Mouse (Mus musculus): ENCODE results near the gene Kcnb1. TPM values are rescaled to one million over a fixed set of nuclear protein-coding genes. Genes with fewer than 3 reads are reported as not detected.

The Kcnb1 gene
- polyA plus RNA-seq, 1 experiment from 2014 or later = 1.6 TPM

DNA sequence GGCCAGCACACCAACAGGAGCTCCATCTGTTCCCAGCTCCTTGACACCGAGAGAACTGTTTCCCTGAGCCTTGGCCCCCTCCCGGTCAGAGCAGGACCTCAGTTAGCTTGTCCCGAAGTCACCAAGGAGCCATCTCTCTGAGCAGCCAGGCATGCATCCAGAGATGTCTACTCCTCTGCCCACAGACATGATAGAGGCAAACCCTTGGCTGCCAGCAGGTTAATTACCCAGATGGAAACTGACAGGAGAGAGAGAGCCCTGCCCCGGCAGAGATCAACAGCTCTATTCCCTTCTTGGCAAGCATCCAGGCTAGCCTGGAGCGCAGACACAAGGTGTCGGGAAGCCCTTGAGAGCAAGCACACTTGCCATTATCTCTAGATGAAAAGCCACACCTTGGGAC lies 119.6 kb downstream of the Kcnb1 start:
- peaks cover 6% of the 10 kb centered on the region for H3K4me1 ChIP-seq
- H3K9me3 ChIP-seq (replicated peaks) = no peaks in the 10 kb centered on the region
- H3K9ac ChIP-seq = no peak overlapping the region
- 74% methylated on average over 6 of the region's 6 CpGs for WGBS
- ATAC-seq (ENCODE audit: low FRiP score) = no peak
- no peak overlapping the region for H3K27ac ChIP-seq
- H3K27me3 ChIP-seq = no peaks in the 10 kb centered on the region
- H3K4me2 ChIP-seq (replicated peaks) = no peak overlapping the region
- H3K36me3 ChIP-seq = peaks cover 23% of the 10 kb centered on the region
- no peak overlapping the region for H3K4me3 ChIP-seq

DNA sequence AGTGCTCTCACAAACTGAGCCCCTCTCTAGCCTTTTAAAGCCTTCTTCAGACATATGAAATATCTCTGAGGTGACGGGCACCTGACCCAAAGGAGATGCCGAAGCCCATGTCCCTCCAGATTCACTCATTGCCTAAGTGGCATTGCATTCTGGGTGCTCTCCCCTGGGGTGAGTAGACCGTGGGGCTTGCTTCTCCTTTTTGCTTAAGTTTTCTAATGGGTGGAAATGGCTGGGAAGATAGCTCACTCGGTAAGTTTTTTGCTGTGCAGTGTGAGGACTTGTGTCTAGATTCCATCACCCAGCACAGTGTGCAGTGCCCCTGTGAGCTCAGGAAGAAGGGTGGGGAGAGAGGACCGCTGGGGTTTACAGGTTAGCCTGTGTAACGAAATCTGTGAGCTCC lies 122.4 kb downstream of the Kcnb1 start:
- Histone ChIP-seq H3K9ac (no peak overlapping the region), H3K9me3 (replicated peaks) (no peaks in the 10 kb centered on the region), H3K36me3 (peaks cover 30% of the 10 kb centered on the region), H3K27me3 (no peaks in the 10 kb centered on the region), H3K4me2 (replicated peaks) (no peak overlapping the region), H3K4me3 (no peak overlapping the region), H3K27ac (no peak overlapping the region), H3K4me1 (peaks cover 15% of the 10 kb centered on the region)
- no peak for ATAC-seq (ENCODE audit: low FRiP score)
- WGBS = 49% methylated on average over 6 of the region's 6 CpGs

DNA sequence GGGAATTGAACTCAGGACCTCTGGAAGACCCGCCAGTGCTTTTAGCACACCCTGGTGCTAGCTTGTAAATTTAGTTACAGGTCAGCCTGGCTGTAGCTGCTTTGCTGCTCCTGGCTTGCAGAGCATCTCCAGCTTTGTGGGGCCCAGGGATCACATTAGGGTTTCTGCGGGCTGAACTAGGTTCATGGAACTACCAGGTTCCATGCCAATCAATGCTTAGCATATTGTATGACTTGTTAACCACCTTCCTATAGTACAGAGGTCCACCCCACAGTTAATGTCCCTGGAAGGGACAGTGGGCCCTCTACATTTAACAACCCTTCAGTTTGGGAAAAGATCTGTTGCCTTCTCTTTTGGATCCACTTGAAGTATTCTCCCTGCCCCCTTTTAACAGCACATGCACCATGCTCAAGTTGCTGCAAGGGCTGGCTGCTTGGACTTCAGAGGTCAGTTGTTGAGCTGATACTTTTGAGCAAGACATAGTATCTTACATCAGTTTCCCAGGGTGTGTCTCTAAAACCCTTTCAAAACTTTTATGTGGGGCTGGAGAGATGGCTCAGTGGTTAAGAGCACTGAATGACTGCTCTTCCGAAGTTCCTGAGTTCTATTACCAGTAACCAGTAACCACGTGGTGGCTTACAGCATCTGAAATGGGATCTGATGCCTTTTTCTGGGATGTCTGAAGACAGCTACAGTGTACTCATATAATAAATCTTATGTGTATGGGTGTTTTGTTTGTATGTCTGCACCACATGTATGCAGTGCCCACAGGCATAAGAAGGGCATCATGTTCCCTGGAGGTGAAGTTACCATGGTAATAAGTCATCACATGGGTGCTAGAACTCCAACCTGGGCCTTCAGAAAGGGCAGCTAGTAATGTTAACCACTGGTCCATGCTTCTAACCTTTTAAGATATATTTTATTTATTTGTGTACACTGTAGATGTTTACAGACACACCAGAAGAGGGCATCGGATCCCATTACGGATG lies 123.1 kb downstream of the Kcnb1 start:
- Histone ChIP-seq H3K36me3 (peaks cover 30% of the 10 kb centered on the region), H3K9ac (no peak overlapping the region), H3K4me1 (peaks cover 18% of the 10 kb centered on the region), H3K27me3 (no peaks in the 10 kb centered on the region), H3K9me3 (replicated peaks) (no peaks in the 10 kb centered on the region), H3K4me3 (no peak overlapping the region), H3K27ac (no peak overlapping the region), H3K4me2 (replicated peaks) (no peak overlapping the region)
- WGBS = 34% methylated on average over 6 of the region's 6 CpGs
- ATAC-seq (ENCODE audit: low FRiP score) = no peak

DNA sequence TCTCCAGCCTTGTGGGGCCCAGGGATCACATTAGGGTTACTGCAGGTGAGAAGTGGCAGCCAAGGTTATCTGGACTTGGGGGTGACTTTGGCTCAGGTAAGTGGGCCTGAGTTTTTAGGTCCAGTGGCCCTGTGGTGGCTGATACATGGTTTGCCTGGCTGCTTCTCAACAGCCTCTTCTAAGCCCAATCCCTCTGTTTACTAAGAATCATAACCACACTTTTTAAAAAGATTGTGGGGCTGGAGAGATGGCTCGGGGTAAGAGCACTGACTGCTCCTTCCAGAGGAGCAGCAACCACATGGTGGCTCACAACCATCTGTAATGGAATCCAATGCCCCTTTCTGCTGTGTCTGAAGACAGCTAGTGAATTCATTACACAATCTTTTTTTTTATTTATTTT lies 123.9 kb downstream of the Kcnb1 start:
- Histone ChIP-seq H3K4me3 (no peak overlapping the region), H3K27ac (no peak overlapping the region), H3K9me3 (replicated peaks) (no peaks in the 10 kb centered on the region), H3K9ac (no peak overlapping the region), H3K4me1 (peaks cover 24% of the 10 kb centered on the region), H3K36me3 (peaks cover 30% of the 10 kb centered on the region), H3K4me2 (replicated peaks) (no peak overlapping the region), H3K27me3 (no peaks in the 10 kb centered on the region)
- 74% methylated on average over 1 of the region's 1 CpGs for WGBS
- no peak for ATAC-seq (ENCODE audit: low FRiP score)

DNA sequence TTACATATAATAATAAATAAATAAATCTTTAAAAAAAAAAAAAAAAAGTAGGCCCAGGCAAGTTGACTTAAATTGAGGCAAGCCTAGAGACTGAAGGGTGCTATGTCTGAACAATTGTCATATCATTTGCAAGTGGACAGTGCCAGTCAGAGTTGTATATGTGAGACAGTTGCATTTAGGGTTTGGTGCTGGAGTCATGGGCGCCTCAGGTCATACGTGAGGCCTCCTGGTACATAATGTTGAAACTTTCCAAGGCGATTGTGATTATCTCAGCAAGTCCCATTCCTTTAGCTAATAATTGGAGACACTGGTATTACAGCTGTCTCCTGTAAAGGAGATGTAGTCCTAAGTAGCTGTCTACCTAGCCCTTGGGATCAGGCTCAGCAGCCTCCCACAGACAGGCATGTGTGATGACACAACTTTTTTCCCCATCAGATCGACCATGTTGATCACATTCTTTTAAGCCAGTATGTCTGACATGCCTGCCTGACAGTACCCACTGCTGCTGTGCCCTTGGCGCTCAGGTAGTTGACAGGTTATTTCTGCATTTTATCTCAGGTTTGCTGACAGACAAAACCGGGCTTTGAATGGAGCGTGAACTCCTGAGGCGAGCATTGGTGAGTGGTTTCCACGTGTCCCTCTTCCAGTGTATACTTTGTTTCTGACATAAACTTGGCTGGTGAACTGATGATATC lies 125.2 kb downstream of the Kcnb1 start:
- Histone ChIP-seq H3K36me3 (peaks cover 30% of the 10 kb centered on the region), H3K4me1 (peaks cover 30% of the 10 kb centered on the region), H3K9me3 (replicated peaks) (no peaks in the 10 kb centered on the region), H3K9ac (peak overlapping the region; percentile 68), H3K4me3 (peak overlapping the region; percentile 87), H3K27me3 (no peaks in the 10 kb centered on the region), H3K4me2 (replicated peaks) (peak overlapping the region; percentile 87), H3K27ac (0 out of 2 replicates have a peak overlapping the region, but pooled peaks have one; percentile 4)
- no peak for ATAC-seq (ENCODE audit: low FRiP score)
- 28% methylated on average over 9 of the region's 9 CpGs for WGBS

DNA sequence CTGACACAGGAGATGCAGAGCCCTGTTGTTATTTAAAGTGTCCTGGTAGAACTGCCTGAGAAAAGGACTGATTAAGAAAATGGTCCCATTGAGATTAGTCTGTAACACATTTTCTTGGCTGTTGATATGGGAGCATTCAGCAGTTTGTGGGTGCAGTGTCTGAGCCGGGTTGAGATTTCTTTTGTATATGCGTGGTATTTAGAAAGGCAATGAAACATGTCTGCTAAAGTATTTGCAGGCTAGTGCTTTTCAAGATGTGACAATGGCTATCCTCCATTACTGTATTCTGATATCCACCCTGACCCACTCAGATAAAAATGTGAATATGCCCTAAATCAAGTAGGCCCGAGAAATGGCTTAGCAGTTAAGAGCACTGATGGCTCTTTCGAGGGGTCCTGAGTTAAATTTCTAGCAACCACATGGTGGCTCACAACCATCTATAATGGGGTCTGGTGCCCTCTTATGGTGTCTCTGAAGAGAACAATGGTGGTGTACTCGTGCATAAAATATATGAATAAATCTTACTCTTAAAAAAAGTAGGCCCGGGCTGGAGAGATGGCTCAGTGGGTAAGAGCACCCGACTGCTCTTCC lies 126.0 kb downstream of the Kcnb1 start:
- H3K9me3 ChIP-seq (replicated peaks) = no peaks in the 10 kb centered on the region
- H3K9ac ChIP-seq = peak overlapping the region; percentile 94
- H3K4me1 ChIP-seq = peaks cover 32% of the 10 kb centered on the region
- peak overlapping the region; percentile 94 for H3K27ac ChIP-seq
- H3K27me3 ChIP-seq = no peaks in the 10 kb centered on the region
- peak overlapping the region; percentile 87 for H3K4me3 ChIP-seq
- ATAC-seq (ENCODE audit: low FRiP score) = no peak
- peaks cover 34% of the 10 kb centered on the region for H3K36me3 ChIP-seq
- H3K4me2 ChIP-seq (replicated peaks) = peak overlapping the region; percentile 87
- under 1% methylated on average over 7 of the region's 7 CpGs for WGBS

DNA sequence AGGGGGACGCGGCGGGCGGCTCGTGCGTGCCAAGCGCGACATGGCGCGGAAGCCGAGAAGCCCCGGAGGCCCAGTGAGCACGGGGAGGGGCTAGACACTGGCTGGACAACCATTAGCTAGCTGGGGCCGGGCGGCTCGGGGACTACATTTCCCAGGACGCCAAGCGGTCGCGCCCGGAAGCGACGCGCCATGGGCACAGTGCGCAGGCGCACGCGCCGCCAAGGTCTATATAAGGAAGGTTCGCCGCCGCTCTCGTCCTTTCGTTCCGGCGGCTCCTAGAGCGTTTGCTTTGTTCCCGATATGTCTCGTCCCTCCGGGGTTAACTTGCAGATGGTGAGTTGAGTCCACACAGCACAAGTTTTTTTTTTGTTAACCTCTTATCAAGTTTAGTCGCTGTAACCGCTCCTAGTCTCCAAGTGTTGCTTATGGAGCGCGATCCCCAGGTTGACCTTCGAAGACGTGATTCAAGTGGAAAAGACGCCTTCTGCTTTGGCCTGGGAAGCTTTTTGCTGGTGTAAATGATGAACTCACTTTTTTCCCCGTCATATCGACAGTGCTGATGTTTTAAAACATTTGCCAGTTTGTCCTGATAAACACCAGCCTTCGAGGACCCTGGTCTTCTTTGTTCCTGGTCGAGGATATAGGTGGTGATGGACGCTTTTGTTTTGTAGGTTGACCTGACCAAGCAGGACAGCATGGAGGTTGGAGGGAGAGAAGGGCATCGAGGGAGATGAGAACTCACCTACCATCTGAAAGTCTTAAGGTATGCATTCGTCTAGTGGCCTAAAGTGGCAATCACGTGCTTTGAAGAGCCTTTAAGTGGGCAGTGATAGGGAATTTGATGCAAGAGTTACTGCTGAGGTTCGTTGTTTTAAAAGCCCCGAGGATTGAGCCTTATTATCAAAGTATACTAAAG lies 126.7 kb downstream of the Kcnb1 start, which contains the start of gene Znfx1:
Znfx1 (minus strand) TSS at position 51 of the 916 bp plus-strand sequence.
- peak within 1 kb of the TSS; percentile 87 for H3K4me3 ChIP-seq
- ATAC-seq (ENCODE audit: low FRiP score) = peak; percentile 96

DNA sequence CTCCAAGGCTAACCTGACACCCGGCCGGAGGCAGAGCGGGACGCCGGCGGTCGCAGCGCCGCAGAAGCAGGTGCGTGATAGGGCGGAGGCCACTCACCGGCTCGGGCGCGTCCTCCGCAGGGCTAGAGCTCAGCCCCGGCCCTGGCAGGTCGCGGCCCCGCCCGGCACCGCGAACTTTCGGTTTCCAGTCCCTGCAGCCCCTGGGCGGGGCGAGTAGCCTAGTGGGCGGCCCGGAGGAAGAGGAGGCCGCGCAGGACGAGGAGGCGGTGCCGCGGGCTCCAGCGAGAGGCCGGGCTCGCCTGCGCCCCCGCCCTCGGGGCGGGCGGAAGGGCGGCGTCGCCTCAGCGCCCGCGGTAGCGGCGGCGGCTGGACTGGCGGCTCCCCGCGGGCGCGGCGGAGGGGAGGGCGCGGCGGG lies 127.5 kb downstream of the Kcnb1 start:
- Histone ChIP-seq H3K27ac (peak overlapping the region; percentile 94), H3K4me1 (peaks cover 32% of the 10 kb centered on the region), H3K27me3 (no peaks in the 10 kb centered on the region), H3K9me3 (replicated peaks) (no peaks in the 10 kb centered on the region), H3K9ac (peak overlapping the region; percentile 94), H3K4me3 (peak overlapping the region; percentile 87), H3K4me2 (replicated peaks) (peak overlapping the region; percentile 87), H3K36me3 (peaks cover 41% of the 10 kb centered on the region)
- peak; percentile 91 for ATAC-seq (ENCODE audit: low FRiP score)
- under 1% methylated on average over 40 of the region's 60 CpGs for WGBS

More for the DNA sequence above, 126.7 kb downstream of the Kcnb1 start, which contains the start of gene Znfx1:
- Histone ChIP-seq H3K9ac (peak within 1 kb of the TSS; percentile 94), H3K4me2 (replicated peaks) (peak within 1 kb of the TSS; percentile 87), H3K9me3 (replicated peaks) (no peaks in the 10 kb centered on the region), H3K36me3 (peaks cover 37% of the 10 kb centered on the region), H3K4me1 (peaks cover 32% of the 10 kb centered on the region), H3K27me3 (no peaks in the 10 kb centered on the region), H3K27ac (peak within 1 kb of the TSS; percentile 94)
- WGBS = under 1% methylated on average over 55 of the region's 57 CpGs

DNA sequence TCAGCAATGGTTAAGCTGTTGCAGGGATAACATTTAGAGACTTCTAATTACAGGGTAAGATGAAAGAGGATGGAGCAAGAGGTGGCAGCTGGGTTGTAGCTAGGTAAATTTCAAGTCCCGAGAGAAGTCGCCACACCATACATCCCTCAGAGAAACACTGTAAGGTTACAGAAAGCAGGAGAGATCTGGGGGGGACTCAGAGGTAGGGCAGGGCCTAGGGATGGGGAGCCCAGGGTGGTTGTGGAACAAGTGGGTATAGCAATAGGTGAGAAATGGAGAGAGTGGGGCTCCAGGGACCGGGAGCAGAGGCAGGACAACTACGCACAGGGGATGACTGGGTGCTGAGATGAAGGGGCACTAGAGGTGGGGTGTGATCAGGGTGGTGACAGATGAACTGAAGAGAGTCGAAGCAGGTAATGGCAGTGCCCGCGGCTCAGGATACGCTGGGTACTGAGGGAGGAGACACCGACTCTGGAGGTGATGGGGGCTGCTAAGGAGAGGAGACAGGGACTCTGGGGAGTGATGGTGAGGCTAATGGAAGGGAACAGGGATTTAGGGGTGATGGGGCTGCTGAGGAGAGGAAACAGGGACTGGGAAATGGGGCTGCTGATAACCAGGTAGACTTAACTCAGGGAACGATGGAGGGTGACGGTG lies 128.4 kb downstream of the Kcnb1 start:
- Histone ChIP-seq H3K36me3 (peaks cover 41% of the 10 kb centered on the region), H3K4me2 (replicated peaks) (peak overlapping the region; percentile 87), H3K4me3 (peak overlapping the region; percentile 87), H3K9ac (peak overlapping the region; percentile 94), H3K9me3 (replicated peaks) (no peaks in the 10 kb centered on the region), H3K4me1 (peaks cover 32% of the 10 kb centered on the region), H3K27ac (no peak overlapping the region), H3K27me3 (no peaks in the 10 kb centered on the region)
- 26% methylated on average over 11 of the region's 11 CpGs for WGBS
- no peak for ATAC-seq (ENCODE audit: low FRiP score)

DNA sequence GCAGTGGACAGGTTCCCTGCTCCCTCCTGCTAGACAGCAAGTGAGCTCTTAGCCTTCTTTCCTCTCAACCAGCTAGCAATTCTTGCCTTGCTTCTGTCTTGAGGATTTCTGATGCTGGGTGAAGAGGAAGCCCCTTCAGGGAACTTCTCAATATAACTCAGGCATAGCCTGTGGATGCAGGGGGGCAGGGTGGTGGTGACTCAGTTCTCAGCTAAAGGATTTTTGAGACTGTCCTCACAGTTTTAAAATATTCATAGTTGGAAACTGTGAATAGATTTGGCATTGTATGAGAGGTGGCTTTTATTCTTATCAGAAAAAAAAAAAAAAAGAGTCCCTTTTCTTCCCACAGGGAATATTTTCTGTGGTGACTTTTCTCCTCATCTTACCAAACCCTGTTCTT lies 129.2 kb downstream of the Kcnb1 start:
- ATAC-seq (ENCODE audit: low FRiP score) = no peak
- Histone ChIP-seq H3K9ac (peak overlapping the region; percentile 38; the same call in 1 of the 2 replicates), H3K36me3 (peaks cover 41% of the 10 kb centered on the region), H3K4me2 (replicated peaks) (0 out of 2 replicates have a peak overlapping the region, but pooled peaks have one; percentile 1), H3K27ac (no peak overlapping the region), H3K9me3 (replicated peaks) (no peaks in the 10 kb centered on the region), H3K4me3 (no peak overlapping the region), H3K27me3 (no peaks in the 10 kb centered on the region), H3K4me1 (peaks cover 32% of the 10 kb centered on the region)

DNA sequence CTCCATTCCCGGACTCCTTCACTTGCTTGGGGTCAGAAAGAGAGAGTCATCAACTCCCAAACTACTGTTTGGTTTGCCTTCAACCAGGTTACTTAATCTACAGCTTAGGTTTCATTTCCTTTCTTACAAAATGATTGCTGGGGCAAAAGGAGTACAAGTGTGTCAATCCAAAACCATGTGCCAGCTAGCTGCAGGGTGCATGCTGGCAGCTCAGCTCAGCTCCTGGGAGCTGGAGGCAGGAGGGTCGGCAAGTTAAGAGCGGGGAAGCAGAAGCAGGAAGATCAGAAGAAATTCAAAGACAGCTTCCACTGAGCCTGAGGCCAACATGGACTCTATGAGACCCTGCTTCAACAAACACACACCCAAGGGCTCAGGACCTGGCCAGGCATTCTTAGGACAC lies 129.6 kb downstream of the Kcnb1 start:
- Histone ChIP-seq H3K4me3 (no peak overlapping the region), H3K27me3 (no peaks in the 10 kb centered on the region), H3K4me1 (peaks cover 29% of the 10 kb centered on the region), H3K9ac (peak overlapping the region; percentile 38; the same call in 1 of the 2 replicates), H3K36me3 (peaks cover 41% of the 10 kb centered on the region), H3K9me3 (replicated peaks) (no peaks in the 10 kb centered on the region), H3K4me2 (replicated peaks) (0 out of 2 replicates have a peak overlapping the region, but pooled peaks have one; percentile 1), H3K27ac (no peak overlapping the region)
- WGBS = 52% methylated on average over 3 of the region's 3 CpGs
- no peak for ATAC-seq (ENCODE audit: low FRiP score)

Measured in hindbrain, embryonic 12.5 days (tissue).